Mouse (Mus musculus) embryonic facial prominence, embryonic 13.5 days (tissue): ENCODE measurements around the gene Ly6g5b. TPM values are rescaled to one million over a fixed set of nuclear protein-coding genes. Genes with fewer than 3 reads are reported as not detected.
A peak's percentile ranks its signal among the peaks of the same experiment; 100 is the strongest.

Source experiments
- ATAC-seq: fragments of 200-750 bp; cut with Nextera tagmentation; 2 replicates; pipeline ENCODE4 v1.8.0; 2017; ENCODE audit warnings: low read depth; ENCODE audit not compliant: insufficient number of reproducible peaks, insufficient read depth, low FRiP score, low TSS enrichment
- H3K27ac ChIP-seq: fragments of 300-500 bp; sonication (generic); 2 replicates; pipeline ENCODE4 v1.5.1; 2015; ENCODE audit warnings: moderate library complexity, mild to moderate bottlenecking, inconsistent platforms
- H3K27me3 ChIP-seq: fragments of 300-500 bp; sonication (generic); 2 replicates; pipeline ENCODE4 v1.6.1; 2015; ENCODE audit warnings: mild to moderate bottlenecking, inconsistent platforms
- H3K36me3 ChIP-seq: fragments of 300-500 bp; sonication (generic); 2 replicates; pipeline ENCODE4 v1.6.1; 2015; ENCODE audit warnings: mild to moderate bottlenecking, inconsistent platforms
- H3K4me1 ChIP-seq: fragments of 300-500 bp; sonication (generic); 2 replicates; pipeline ENCODE4 v1.6.1; 2015; ENCODE audit warnings: inconsistent platforms
- H3K4me2 ChIP-seq: fragments of 300-500 bp; sonication (generic); 2 replicates; pipeline ENCODE4 v1.6.1; 2015; ENCODE audit warnings: moderate library complexity, mild to moderate bottlenecking, inconsistent platforms
- H3K4me3 ChIP-seq: fragments of 300-500 bp; sonication (generic); 2 replicates; pipeline ENCODE4 v1.5.1; 2015; ENCODE audit warnings: mild to moderate bottlenecking, inconsistent platforms
- H3K9ac ChIP-seq: fragments of 300-500 bp; sonication (generic); 2 replicates; pipeline ENCODE4 v1.6.1; 2015; ENCODE audit warnings: mild to moderate bottlenecking, inconsistent platforms
- H3K9me3 ChIP-seq: fragments of 300-500 bp; sonication (generic); 2 replicates; pipeline ENCODE4 v1.6.1; 2016; ENCODE audit warnings: inconsistent platforms
- WGBS: fragments of 180-500 bp; shearing (Covaris S2); methylation state at CpG from one replicate; pipeline ENCODE4 v1.1.7; 2015; ENCODE audit warnings: mixed read lengths; 5-methylcytosine and 5-hydroxymethylcytosine counted together
- polyA plus RNA-seq: library from polyadenylated mRNA; unstranded; fragments of >200 nt; fragmentation: Nextera tagmentation; extraction: Ambion mirVana; gene quantifications from 2 replicates; pipeline ENCODE4 v1.2.1, GENCODE M21; 2015

The Ly6g5b gene
- polyA plus RNA-seq, result 1.1 and 1.6 TPM in 2 replicates

GRCm38 (mm10) chr17:35115046-35116019 lies at the start of gene Ly6g5b:
Gene Ly6g5b (minus strand): TSS chr17:35115428.
- H3K27me3 ChIP-seq, result no peaks in the 10 kb centered on the region
- H3K4me3 ChIP-seq, result no peak within 1 kb of the TSS
- H3K9ac ChIP-seq, result no peak within 1 kb of the TSS
- peaks cover 8% of the 10 kb centered on the region for H3K4me1 ChIP-seq
- H3K27ac ChIP-seq, result no peak within 1 kb of the TSS
- no peak within 1 kb of the TSS for H3K4me2 ChIP-seq
- no peaks in the 10 kb centered on the region for H3K9me3 ChIP-seq
- WGBS, result 85% methylated on average over 8 of the region's 8 CpGs
- peaks cover 56% of the 10 kb centered on the region for H3K36me3 ChIP-seq
- ATAC-seq, result no peak

- H3K27me3 ChIP-seq, result no peaks in the 10 kb centered on the region
- H3K9ac ChIP-seq, result peak overlapping the region; percentile 100
- under 1% methylated on average over 28 of the region's 28 CpGs for WGBS
- H3K27ac ChIP-seq, result peak overlapping the region; percentile 98
- H3K36me3 ChIP-seq, result peaks cover 38% of the 10 kb centered on the region
- H3K9me3 ChIP-seq, result no peaks in the 10 kb centered on the region
- H3K4me3 ChIP-seq, result peak overlapping the region; percentile 99
- no peak for ATAC-seq
- peaks cover 27% of the 10 kb centered on the region for H3K4me1 ChIP-seq
- H3K4me2 ChIP-seq, result peak overlapping the region; percentile 94
Measured at GRCm38 (mm10) chr17:35164218-35164567, 49.0 kb upstream of the Ly6g5b start.

- Histone ChIP-seq H3K9ac (peak overlapping the region; percentile 100), H3K4me2 (peak overlapping the region; percentile 94), H3K36me3 (peaks cover 45% of the 10 kb centered on the region), H3K9me3 (no peaks in the 10 kb centered on the region), H3K4me1 (peaks cover 27% of the 10 kb centered on the region), H3K4me3 (peak overlapping the region; percentile 99), H3K27ac (peak overlapping the region; percentile 98), H3K27me3 (no peaks in the 10 kb centered on the region)
- ATAC-seq, result no peak
- WGBS, result 9% methylated on average over 8 of the region's 8 CpGs
Measured at GRCm38 (mm10) chr17:35163326-35164081, 48.3 kb upstream of the Ly6g5b start.

GRCm38 (mm10) chr17:35162730-35163129 lies 47.5 kb upstream of the Ly6g5b start:
- no peak for ATAC-seq
- Histone ChIP-seq H3K4me3 (peak overlapping the region; percentile 99), H3K9ac (peak overlapping the region; percentile 100), H3K4me1 (peaks cover 27% of the 10 kb centered on the region), H3K27me3 (no peaks in the 10 kb centered on the region), H3K27ac (no peak overlapping the region), H3K4me2 (peak overlapping the region; percentile 94), H3K36me3 (peaks cover 53% of the 10 kb centered on the region), H3K9me3 (no peaks in the 10 kb centered on the region)
- 35% methylated on average over 12 of the region's 12 CpGs for WGBS

- Histone ChIP-seq H3K9me3 (no peaks in the 10 kb centered on the region), H3K27me3 (no peaks in the 10 kb centered on the region), H3K27ac (no peak overlapping the region), H3K4me3 (peak overlapping the region; percentile 99), H3K4me2 (peak overlapping the region; percentile 94), H3K4me1 (peaks cover 27% of the 10 kb centered on the region), H3K9ac (peak overlapping the region; percentile 100), H3K36me3 (peaks cover 59% of the 10 kb centered on the region)
- ATAC-seq, result no peak
- 74% methylated on average over 14 of the region's 14 CpGs for WGBS
Measured at GRCm38 (mm10) chr17:35162121-35162520, 46.9 kb upstream of the Ly6g5b start.

- WGBS, result 86% methylated on average over 11 of the region's 11 CpGs
- H3K36me3 ChIP-seq, result peaks cover 66% of the 10 kb centered on the region
- H3K9me3 ChIP-seq, result no peaks in the 10 kb centered on the region
- peaks cover 24% of the 10 kb centered on the region for H3K4me1 ChIP-seq
- H3K27me3 ChIP-seq, result no peaks in the 10 kb centered on the region
- H3K4me3 ChIP-seq, result no peak overlapping the region
- no peak for ATAC-seq
- no peak overlapping the region for H3K4me2 ChIP-seq
- H3K27ac ChIP-seq, result no peak overlapping the region
- H3K9ac ChIP-seq, result peak overlapping the region; percentile 100; the same call in 1 of the 2 replicates
Measured at GRCm38 (mm10) chr17:35161421-35161820, 46.2 kb upstream of the Ly6g5b start.

- Histone ChIP-seq H3K4me3 (no peak overlapping the region), H3K27ac (no peak overlapping the region), H3K36me3 (peaks cover 84% of the 10 kb centered on the region), H3K4me2 (no peak overlapping the region), H3K4me1 (peaks cover 30% of the 10 kb centered on the region), H3K9me3 (no peaks in the 10 kb centered on the region), H3K9ac (no peak overlapping the region), H3K27me3 (no peaks in the 10 kb centered on the region)
- no peak for ATAC-seq
- WGBS, result 85% methylated on average over 7 of the region's 7 CpGs
Measured at GRCm38 (mm10) chr17:35159638-35160037, 44.4 kb upstream of the Ly6g5b start.

GRCm38 (mm10) chr17:35158850-35159593 lies 43.8 kb upstream of the Ly6g5b start:
- H3K4me3 ChIP-seq, result no peak overlapping the region
- H3K27ac ChIP-seq, result no peak overlapping the region
- peaks cover 36% of the 10 kb centered on the region for H3K4me1 ChIP-seq
- no peak overlapping the region for H3K4me2 ChIP-seq
- ATAC-seq, result no peak
- no peaks in the 10 kb centered on the region for H3K27me3 ChIP-seq
- peaks cover 90% of the 10 kb centered on the region for H3K36me3 ChIP-seq
- H3K9me3 ChIP-seq, result no peaks in the 10 kb centered on the region
- 91% methylated on average over 16 of the region's 16 CpGs for WGBS
- H3K9ac ChIP-seq, result no peak overlapping the region

- Histone ChIP-seq H3K4me3 (no peak overlapping the region), H3K4me2 (no peak overlapping the region), H3K36me3 (peaks cover 100% of the 10 kb centered on the region), H3K27me3 (no peaks in the 10 kb centered on the region), H3K9me3 (no peaks in the 10 kb centered on the region), H3K4me1 (peaks cover 35% of the 10 kb centered on the region), H3K27ac (no peak overlapping the region), H3K9ac (no peak overlapping the region)
- WGBS, result 90% methylated on average over 8 of the region's 8 CpGs
- no peak for ATAC-seq
Measured at GRCm38 (mm10) chr17:35157661-35158175, 42.5 kb upstream of the Ly6g5b start.

GRCm38 (mm10) chr17:35157254-35157653 lies 42.0 kb upstream of the Ly6g5b start:
- ATAC-seq, result no peak
- Histone ChIP-seq H3K9ac (no peak overlapping the region), H3K9me3 (no peaks in the 10 kb centered on the region), H3K4me1 (peaks cover 31% of the 10 kb centered on the region), H3K36me3 (peaks cover 100% of the 10 kb centered on the region), H3K27ac (no peak overlapping the region), H3K4me3 (no peak overlapping the region), H3K27me3 (no peaks in the 10 kb centered on the region), H3K4me2 (no peak overlapping the region)
- 92% methylated on average over 8 of the region's 8 CpGs for WGBS
